Mouse (Mus musculus) CD8-positive naive resting alpha-beta T cell, adult 2 months (primary cell): Measurements from ENCODE around the gene Cic.

Experiments
- DNase-seq, 2 experiments: peaks; one replicate each; pipeline ENCODE4 v3.0.0; 2022; ENCODE audit warnings: low read depth in 2 of 2, low spot score in 2 of 2

Gene Cic

DNA sequence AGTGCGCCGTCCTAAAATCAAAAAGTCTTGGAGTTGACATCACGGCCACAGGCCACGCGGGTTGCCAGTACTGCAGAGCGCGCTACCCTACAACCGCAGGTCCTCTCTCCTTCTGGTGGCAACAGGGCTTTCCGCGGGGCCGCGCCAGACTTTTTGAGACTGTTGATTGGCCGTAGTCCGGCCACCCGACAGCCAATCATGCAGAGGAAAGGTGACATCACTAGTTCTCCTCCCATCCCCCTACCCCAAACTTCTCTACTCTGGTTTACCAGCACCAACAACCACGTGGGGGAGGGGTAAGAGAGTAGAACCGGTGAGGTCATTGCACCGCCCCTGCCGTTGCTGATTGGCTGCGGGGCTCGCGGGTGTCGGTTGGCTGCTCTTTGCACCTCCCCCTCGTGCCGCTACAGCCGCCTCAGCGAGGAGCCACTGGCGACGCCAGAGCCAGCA lies at the start of gene Cic:
TSS of gene Cic (plus strand) at position 404 of the 450 bp plus-strand sequence.
- DNase-seq: peak; percentile 98 to 99

DNA sequence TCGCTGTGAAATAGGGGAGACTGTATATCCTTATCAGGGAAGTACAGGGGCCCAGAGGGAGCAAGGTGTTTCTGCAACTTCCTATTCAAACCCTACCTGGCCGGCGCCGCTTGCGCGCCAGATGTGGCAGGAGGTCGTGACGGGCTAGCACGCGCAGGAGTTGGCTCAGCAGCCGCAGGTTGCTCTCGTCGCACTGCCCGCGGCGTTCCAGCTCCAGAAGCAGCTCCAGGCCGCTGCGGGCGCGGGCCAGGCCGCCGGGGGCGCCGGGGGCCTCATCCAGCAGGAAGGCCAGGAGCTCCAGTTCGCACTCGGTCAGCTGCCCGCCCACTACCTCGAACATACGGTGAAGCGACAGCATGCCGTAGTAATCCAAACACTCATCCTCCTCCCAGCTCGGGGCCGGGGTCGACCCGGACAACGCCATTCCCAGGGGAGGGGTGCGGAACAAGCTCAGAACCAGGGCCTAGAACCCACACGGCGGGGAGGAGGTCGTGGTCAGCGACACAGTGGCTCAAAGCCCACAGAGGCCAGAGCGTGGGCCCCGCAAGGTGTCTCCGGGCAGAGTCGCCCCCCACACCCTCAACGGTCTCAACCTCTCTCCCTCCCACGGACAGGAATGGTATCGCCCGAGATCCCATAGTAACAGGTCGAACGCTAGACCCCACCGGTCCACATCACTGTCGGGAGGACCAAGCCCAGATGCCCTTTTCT lies 48.6 kb upstream of the Cic start:
- DNase-seq: peak in 1 of 2 experiments; percentile 36

DNA sequence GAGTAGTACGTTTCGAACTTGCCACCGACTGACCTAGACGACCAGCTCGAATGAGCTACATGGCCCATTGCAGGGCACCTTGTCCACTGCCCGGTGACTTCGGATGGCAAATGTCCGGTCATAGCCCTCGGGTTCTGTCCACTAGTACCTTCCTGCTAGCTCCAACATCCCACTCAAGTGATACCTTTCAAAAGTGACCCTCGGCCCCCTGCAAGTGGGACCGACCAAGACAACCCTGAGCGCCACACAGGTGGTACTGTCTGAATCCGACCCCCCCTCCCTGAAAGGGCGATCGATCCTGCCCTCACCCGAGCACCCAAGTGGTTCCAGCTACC lies 48.1 kb upstream of the Cic start:
- no peak for DNase-seq

DNA sequence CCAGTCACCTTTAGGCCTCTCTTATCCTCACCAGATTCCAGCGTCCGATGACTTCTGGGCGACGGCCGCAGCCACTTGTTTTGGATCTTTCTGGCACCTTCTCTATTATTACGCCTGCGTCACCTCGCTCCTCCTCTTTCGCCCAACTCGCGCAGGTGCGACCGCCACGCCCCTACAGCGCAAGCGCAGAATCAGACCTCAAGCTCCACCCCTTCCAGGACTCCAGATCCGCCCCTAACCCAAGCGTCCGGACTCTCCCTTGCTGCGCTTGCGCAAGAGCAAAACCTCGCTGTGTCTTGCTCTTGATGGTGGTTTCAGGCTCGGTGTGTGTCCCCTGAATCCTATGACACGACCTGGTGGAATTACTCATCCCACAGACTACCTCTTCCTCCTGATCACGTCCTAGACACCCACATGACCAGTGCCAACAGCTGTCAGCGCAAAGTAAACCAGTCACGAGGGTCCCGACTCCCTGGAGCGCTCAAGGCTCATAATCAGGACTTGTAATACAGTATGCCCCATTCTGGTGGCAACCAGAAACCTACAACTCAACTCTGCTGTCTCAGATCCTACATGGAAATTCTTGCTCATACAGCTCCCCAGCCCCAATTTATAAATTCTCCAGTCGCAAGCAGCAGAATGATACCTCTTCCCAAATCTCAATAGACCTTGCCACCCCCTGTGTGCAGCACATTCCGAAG lies 47.6 kb upstream of the Cic start:
- DNase-seq: peak; percentile 96 to 98

DNA sequence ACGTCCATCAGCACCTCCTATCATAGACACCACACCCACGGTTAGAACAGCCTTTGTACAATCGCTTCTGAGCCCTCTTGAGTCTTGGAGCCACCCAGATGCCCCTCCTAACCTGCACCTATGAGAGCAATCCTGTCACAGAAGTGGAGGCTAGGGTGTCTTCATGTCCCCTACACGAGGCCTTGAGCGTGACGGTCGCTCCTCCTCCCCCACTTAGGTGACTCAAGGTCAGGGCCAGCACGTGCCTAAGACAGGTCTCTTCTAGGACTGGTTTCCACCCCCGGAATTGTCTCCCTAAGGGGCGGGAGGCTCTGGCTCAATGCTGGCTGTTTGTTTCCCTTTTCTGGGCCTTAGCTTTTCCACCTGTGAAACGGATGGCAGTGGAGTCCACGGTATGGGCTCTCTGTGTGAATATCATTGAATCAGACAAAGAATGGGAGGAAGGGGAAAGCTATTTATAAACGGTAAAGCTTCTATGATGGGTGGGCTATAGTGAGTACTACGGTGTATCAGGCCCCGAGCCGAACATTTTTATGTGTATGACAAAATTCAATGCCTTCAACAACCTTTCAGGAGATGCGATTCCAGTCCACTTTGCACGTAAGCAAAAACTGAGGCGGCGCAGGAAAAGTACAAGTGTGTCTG lies 46.9 kb upstream of the Cic start, which contains the start of gene Dedd2:
TSS of gene Dedd2 (minus strand) at position 159 of the 645 bp plus-strand sequence.
- DNase-seq: no peak

DNA sequence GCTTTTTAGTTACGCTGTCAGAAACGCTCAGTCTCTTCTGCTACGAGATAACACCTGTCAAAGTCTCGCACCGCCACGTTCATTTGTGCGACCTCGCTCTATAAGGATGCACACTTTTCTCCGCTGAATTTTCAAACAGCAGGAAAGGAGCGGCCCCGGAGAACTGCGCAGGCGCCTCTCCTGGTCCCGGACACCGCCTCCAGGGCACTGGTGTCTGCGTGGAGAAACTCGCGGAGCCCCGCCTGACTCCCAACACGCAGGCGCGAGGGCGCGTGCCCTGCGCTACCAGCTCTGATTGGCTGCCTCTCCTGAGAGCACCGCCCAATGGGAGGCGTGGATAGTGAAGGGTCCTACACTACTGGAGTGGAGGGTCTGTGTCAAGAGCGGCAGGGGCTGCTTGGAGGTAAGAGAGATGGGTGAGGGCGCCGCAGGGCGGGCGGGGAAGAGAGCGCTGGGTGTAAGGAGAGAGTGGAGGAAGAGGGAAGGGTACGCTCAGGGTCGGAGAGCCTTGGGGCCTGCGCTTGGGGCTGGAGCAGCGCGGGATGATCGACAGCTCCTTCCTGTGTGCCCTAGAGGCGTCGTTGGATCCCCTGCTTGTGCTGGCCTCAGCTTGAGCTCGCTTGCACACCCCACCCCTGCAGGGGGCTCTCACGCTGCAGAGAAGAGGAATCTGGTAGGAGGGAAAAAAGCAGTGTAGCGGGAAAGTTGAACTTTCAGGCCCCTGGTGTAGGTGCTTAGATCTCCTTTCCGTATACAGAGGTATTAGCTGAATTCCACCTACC lies 46.2 kb upstream of the Cic start, which contains the start of gene Zfp526:
TSS of gene Zfp526 (plus strand) at position 324 of the 782 bp plus-strand sequence.
- DNase-seq: peak; percentile 92 to 95

DNA sequence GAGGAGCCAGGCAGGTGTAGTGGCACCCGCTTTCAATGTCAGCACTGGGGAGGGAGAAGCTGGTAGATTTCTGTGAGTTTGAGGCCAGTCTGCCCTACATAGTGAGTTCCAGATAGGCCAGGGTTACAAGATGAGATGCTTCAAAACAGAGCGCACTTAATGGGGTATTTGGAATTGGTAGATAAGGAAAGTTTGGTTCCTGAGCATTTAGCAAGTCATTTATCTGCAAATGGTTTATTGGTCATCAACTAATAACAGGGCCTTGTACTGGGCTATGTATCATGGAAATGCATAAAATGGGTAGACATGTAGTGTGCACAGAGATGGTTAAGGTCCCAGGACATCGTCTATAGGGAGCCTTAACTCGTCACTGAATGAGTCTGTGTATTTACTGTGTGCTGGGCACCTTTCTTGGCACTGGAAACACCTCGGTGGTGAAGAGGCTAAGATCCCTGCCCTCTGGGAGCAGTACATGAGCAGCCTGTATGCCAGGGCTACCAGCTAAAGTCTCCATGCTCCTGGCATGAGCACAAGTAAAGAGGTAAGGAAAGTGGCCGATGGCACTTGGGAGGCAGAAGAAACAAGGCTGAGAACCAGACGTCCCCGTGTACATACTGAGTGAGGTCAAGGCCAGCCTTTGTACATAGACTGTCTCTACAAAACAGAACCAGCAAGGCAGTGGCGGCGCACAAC lies 45.1 kb upstream of the Cic start:
- DNase-seq: no peak

DNA sequence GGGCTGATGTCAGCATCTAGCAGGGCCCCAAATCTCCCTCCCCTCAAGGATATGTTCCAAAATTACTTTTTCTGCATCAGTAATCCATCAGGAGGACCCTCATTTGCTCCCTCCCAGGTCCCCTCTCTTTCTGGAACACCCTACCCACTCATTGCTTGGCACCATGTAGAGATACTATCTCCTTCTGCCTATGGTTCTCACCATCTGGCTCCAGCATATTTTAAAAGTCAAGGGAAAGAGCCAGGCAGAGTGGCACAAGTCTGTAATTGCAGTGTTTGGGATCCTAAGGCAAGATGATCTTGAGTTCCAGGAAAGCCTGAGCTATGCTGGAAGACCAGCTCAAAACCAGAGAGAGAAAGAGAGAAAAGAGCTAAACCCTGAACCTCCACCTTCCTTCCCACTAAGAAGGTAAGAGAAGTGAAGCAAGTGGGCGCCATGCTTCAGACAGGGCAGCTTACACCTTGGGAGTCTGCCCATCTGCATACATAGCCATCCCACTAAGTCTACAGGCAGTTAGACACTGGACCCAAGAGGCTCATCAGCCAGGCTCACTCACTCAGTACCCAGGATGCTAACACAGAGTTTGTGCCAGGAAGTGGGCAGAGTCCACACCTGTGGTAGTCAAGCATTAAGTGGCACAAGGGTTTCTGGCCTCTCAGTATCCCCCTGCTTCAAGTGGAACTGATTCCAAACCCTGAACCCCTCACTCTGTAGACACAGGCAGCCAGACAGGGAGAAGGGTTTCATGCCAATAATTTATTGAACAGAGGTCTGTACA lies 39.8 kb upstream of the Cic start:
- DNase-seq: no peak

DNA sequence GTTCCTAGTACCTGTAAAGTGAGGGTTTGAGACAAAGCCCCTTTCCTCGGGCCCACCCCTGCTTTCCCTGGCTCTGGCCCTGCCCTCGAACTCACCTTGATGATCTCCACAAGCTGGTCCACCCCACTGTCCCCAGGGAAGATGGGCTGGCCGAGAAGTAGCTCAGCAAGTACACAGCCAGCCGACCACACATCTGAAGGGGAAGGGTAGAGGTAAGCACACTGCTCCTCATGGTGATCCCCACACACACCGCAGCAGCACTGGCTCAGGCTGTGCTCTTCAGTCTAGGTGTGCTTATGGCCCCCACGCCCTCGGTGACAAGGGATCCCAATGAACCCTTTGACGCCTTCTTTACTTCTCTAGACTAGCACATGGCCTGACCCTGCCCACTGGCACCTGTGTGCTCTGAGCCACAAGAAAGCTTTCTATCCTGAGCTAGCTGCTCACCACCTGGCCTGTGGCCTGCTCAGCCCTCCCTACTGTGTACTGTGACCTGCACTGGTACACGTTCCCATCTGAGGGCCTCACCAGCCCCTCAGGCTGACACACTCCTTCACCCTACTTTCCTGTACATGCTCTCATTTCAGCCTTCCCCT lies 36.7 kb upstream of the Cic start:
- no peak for DNase-seq

DNA sequence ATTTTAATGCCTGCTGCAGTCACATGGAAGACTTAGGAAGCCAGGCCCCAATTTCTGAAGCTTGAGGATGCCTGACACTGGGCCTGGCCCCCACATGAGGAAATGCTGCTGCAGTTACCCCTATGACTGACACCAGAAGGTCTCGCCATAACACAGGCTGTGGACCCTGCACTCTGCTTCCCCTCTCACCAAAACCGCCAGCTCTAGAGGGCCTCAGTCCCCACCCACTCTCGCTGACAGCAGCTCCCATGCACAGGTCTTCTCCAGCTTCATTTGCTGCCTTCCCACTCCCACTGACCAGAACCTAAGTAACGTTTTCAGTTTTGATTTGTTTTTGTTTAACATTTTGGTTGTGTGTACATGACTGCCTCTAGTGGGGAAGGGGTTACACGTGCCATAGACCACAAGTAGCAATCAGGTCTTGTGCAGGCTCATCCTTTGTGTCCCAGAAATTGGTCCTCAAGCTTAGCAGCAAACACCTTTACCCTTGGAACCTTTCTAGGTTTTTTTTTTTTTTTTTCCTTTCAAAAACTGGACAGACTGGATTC lies 35.3 kb upstream of the Cic start:
- DNase-seq: no peak

DNA sequence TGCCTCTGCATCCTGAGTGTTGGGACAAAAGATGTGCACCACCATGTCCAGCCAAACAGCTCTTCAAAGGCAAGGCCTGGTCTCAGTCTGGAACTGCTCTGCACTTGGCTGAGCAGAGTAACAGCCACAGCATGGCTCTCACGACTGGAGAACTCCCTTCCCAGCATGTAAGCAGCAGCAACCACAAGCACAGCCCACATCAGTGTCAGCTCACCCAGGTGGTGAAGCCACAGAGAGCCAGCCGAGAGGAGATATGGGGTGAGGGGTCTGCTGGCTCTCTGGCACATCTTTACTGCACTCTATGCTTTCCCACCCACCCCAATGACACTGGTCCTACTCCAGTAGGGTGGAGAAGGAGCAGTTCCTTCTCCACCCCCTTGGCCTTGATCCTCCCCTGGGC lies 34.4 kb upstream of the Cic start:
- no peak for DNase-seq

DNA sequence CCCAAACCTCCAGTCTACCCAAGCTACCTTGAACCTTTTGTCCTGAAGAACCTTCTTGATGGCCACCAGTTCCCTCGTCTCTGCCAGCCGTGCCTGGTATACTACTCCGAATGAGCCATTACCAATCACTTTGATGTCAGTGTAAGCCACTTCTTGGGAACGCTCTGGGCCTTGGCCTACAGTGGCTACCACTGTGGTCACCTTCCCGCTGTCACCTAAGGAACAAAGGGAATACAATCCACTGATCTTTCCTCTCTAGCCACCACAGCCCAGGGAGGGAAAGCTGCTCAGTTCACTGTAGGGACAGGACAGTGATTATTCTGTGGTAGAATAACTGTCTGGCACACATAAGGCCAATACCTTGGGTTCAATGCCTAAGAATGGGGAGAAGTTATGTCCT lies 32.0 kb upstream of the Cic start:
- DNase-seq: no peak

DNA sequence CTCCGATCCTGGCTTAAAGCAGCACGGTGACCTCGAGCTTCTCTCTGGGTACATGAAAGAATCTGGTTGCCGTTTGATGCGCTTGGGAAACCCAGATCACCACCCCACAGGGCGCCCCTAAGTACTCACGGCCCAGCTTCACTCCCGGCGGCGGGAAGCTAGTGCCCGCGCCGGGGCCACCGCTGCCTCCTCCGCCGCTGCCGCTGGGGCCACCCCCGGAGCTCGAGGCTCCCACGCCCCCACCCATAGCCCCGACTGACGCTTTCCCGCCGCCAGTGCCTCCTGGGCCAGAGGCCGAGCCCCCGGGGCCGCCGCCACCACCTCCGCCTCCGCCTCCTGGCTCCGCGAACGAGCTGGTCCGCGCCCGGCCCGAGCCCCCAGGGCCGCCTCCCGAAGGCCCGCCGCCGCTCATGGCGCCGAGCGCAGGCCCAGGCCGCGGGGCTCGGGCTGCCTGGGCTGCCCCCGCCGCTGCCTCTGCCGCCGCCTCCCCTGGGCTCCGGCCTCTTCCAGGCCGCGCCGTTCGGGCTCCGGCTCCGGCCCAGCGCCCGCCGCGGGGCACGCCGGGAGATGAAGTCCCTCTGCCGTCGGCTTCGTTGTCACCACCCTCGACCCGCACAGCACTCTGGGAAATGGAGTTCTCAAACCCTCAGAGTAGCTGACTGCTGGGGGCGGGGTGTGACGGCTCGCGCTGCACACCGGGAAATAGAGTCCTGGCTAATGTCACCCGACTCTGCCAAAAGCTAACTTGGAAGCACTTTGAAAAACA lies 30.1 kb upstream of the Cic start, which contains the start of gene Gsk3a:
TSS of gene Gsk3a (minus strand) at position 603 of the 766 bp plus-strand sequence.
- peak; percentile 92 to 95 for DNase-seq

DNA sequence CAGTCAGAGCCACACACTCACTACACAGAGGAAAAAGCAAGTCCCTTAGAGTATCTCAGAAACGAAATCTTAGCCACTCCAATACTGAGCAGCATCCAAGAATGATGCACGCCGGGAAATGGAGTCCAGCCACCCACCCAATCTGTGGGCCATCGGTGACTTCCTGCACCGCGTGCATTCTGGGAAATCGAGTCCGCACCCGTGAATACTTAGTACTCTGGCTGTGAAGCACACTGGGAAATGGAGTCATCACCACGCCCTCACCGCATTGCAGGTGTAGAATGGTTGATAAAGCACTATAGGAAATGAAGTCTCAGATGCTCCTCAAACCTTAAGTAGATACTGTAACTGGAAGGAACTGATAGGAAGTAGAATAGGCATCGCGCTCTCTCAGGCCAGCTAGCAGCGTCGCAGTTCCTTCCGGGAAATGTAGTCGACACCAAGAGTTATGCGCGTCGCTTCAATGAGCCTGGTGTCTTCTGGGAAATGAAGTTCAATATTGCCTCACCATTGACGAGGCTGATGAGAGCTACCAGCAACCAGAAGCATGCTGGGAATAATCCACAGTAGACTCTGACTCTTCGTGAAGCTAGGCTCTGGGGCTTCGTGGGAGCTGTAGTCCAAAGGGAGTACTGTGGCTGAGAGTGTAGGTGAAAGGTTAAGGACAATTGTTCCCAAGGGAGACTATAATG lies 29.3 kb upstream of the Cic start:
- peak; percentile 86 to 90 for DNase-seq

DNA sequence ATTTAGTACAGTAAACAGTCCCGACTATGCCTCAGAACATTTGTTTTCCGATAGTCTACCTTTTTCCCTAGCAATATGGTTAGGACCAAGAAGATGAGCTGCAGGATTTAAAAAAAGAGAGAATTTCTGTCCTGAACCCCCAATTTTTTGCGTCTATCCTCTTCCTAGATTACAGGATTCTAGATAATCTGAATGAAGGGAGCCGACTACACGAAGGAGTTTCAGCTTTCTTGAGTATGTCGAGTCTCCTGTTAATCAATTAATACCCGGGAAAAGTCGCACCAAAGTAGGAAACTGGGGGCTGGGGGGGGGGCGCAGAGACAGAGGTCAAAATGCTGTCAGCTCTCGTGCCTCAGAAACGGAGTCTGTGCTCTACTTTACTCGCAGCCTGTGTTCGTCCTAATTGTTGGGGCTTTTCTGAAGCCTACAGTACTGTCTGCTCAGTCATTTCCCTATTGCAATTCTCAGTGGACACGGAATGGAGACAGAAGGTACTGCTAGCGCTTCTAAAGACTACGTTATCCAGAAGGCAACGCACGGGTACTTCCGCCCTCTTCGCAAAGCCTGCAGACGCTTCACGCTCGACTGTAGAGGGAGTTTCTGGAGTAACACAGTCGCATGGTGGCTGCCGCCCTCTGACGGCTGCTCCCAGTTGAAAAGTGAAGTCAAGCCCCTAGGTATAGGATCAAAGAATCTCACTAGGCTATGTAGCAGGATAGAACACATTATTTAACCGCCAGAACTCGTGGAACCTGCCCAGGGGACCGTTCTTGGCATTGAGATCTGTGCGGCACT lies 28.5 kb upstream of the Cic start:
- peak; percentile 80 to 82 for DNase-seq

DNA sequence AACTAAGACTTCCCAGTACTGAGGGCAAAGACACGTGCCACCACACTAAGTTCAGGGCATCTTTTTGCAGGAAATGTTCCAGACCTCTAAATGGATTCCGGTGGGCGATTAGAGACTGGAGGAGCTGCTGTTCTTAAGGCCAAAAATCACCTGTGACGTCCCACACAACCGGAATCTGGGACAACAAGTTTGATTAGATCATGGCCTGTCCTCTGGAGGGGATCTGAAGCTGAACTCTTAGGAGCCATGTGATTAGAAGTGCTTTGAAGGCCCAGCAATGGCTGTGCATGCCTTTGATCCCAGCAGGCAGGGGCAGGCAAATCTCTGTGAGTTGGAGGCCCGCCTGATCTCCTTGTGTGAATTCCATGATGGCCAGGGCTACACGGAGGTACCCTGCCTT lies 26.9 kb upstream of the Cic start:
- no peak for DNase-seq

DNA sequence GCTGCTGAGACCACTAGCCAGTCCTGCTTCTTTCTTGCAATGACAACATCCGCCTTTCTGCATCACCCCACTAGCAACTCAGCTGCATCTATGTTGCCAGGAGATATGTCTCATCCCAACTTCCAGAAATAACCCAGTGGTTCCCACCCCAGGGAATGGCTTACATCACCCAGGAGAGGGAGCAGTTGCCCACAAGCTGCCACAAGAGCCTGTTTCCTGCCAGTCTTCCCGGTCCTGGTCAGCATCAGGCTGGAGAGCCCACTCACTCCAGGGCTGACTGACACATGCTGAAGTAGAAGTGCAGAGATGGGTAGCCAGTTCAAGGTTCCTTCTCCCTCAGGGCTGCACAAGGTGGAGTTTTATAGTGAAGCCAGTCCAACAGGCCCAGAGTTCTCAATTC lies 26.4 kb upstream of the Cic start:
- DNase-seq: no peak
